Mouse (Mus musculus) left cerebral cortex, adult 2 months (tissue): Measurements from ENCODE around the gene Cdc20. TPM values are rescaled to one million over a fixed set of nuclear protein-coding genes. Genes with fewer than 3 reads are reported as not detected.

Experiments
- DNase-seq, 2 experiments: peaks; one replicate each; pipeline ENCODE4 v3.0.0; 2021 to 2022; ENCODE audit warnings: low spot score in 2 of 2, mixed read lengths in 1 of 2; ENCODE audit errors: extremely low spot score in 1 of 2
- H3K27ac ChIP-seq: fragments of 200-600 bp; 2 replicates; pipeline ENCODE4 v1.8.1; 2022
- H3K4me3 ChIP-seq: fragments of 200-600 bp; 2 replicates; pipeline ENCODE4 v1.8.1; 2022
- CTCF ChIP-seq: fragments of 200-600 bp; IDR thresholded peaks from 2 replicates; pipeline ENCODE4 v1.8.1; 2022; ENCODE audit warnings: antibody characterized with exemption, mild to moderate bottlenecking, moderate library complexity
- intact Hi-C: fragments of 180-260 bp; cut with DNase I; formaldehyde crosslinking; loops from one replicate; pipeline ENCODE4 v1.15.1; 2025
- total RNA-seq, 2 experiments: library from RNA; stranded (reverse); gene quantifications; 2 replicates each; pipeline ENCODE4 v1.2.3; 2021

Cdc20 gene
- total RNA-seq, 2 experiments from 2014 or later, result 0.81 to 1.8 TPM

DNA sequence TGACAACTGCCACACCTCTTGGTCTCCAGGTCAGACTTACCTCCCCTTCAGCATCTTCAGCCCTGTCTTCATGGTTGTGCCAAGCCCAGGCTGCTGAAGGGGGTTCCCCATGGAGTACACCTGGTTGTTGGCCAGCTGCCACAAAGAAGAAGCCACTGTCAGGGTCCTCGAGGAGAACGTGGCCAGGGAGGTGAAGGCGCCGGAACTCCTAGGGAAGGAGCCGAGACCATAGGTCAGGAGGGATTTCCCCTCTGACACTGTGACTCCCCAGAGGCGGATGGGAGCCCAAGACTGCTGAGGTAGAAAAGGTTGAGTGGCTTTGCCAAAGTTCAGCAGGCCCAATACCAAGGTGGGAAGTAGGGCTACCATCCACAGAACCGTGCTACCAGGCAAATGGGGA lies 53.9 kb downstream of the Cdc20 start:
- no peak for DNase-seq
- intact Hi-C loops, result no loop called here
- no peak for TF ChIP-seq CTCF
- Histone ChIP-seq H3K27ac (no peak overlapping the region), H3K4me3 (no peak overlapping the region)

Other genes with a start within 250 kb of the Cdc20 start
- gene Ptprf, start 145.9 kb downstream of the Cdc20 start, total RNA-seq, result 100 to 1,000 TPM; 118 to 119 TPM
- 10 to 100 TPM; 40.3 to 43.4 TPM for gene Szt2, start 28.1 kb downstream of the Cdc20 start, total RNA-seq
- gene Med8, start 28.0 kb downstream of the Cdc20 start, total RNA-seq, result 10 to 100 TPM; 54.2 to 63.5 TPM
- gene Elovl1, start 9.3 kb downstream of the Cdc20 start, total RNA-seq, result 10 to 100 TPM; 18.6 to 25.3 TPM
- 1 to 10 TPM in 1 of 2 experiments, under 1 TPM in 1; 0.79 to 1.4 TPM for gene Mpl, start 20.2 kb upstream of the Cdc20 start, total RNA-seq
- 1 to 10 TPM; 8.2 to 8.5 TPM for gene Tie1, start 52.7 kb upstream of the Cdc20 start, total RNA-seq
- not detected for gene 2610528J11Rik, start 89.6 kb upstream of the Cdc20 start, total RNA-seq
- gene Tmem125, start 106.7 kb upstream of the Cdc20 start, total RNA-seq, result 1 to 10 TPM; 5.0 to 7.1 TPM
- gene Cfap57, start 183.4 kb upstream of the Cdc20 start, total RNA-seq, result under 1 TPM; 0.72 to 0.82 TPM
- gene Ebna1bp2, start 183.4 kb upstream of the Cdc20 start, total RNA-seq, result 10 to 100 TPM; 52.7 to 61.4 TPM
- gene Olfr62, start 221.6 kb upstream of the Cdc20 start, total RNA-seq, result not detected